Mouse (Mus musculus) duodenum, adult 2 months (tissue): ENCODE results near the gene Exoc6b. TPM values are rescaled to one million over a fixed set of nuclear protein-coding genes. Genes with fewer than 3 reads are reported as not detected.

Experiments
- polyA plus RNA-seq: library from polyadenylated mRNA; depleted of rRNA; stranded (reverse); fragments of >200 nt; gene quantifications from 2 replicates; pipeline ENCODE4 v1.2.3, GENCODE M21; 2012; ENCODE audit warnings: low replicate concordance; rRNA removed

The Exoc6b gene
- 3.4 and 4.0 TPM in 2 replicates for polyA plus RNA-seq

DNA sequence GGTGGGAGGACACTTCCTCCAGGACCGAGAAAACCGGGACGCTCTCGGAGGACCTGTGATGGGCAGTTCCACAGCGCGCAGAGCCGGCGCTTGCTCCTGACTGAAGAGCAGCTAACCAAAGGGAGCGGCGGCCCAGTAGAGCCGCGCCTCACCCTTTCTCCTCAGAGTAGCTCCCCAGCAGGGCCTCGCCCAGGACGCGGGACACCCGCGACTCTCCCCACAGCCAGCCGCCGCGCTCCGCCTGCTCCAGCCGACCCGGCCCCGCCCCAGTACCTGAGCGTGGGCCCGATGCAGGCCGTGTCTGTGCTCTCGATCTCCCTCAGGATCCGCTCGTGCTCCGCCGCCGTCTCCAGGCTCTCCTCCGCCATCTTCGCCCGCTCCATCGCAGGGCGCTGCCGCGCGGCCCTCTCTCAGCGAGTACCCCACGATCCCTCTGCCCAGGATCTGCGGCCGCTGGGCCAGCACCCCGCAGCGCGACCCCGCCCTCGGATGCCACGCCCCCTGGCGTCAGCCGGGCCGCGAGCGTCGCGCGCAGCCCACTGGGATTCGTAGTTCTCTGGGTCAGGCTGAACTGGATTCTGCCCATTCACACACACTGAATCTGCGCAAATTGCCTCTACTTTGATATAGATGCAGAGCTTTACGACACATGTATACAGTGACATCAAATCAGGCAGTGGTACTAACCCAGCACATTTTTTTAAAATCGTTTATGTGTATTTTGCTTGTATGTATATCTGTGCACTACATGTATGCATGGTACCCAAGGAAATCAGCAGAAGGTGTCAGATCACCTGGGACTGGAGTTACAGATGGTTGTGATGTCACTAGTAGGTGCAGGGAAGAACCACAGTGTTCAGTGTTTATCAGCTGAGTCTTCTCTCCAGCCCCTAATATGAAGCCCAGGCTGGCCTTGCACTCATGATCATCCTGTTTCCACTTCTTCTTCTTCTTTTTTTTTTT is at the start of gene Exoc6b:
Gene Exoc6b (minus strand): TSS at position 491 of the 963 bp plus-strand sequence.

DNA sequence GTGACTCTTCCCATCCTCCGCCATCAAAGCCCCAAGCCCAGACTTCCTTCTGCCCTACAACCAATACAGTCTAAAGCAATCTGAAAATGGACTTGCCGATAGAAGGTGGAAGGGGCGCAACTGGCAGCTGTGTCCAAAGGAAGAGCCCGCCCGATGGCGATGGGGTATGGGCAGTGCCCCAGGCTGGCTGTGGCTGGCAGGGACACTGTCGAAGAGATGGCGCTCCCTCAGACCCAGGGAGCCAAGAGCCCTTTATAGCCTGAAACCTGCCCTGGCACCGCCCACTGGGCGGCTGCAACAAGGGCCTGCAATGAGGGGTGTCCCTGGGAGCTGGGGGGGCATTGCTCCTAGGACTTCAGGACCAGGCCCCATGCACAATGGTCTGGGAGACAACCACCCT is 475.6 kb downstream of the Exoc6b start, which contains the start of gene Cyp26b1:
Gene Cyp26b1 (minus strand): TSS at position 216 of the 400 bp plus-strand sequence.

Other genes with a start within 250 kb of the Exoc6b start
- gene Spr, start 68.3 kb upstream of the Exoc6b start, polyA plus RNA-seq, result 28.5 and 53.0 TPM in 2 replicates
- gene Emx1, start 117.9 kb upstream of the Exoc6b start, polyA plus RNA-seq, result not detected in 2 replicates